Mouse (Mus musculus) kidney, embryonic 15.5 days (tissue): Measurements from ENCODE around the gene Dgke. TPM values are rescaled to one million over a fixed set of nuclear protein-coding genes. Genes with fewer than 3 reads are reported as not detected.
"Not testable (repeated sequence)": the region's sequence is repeated elsewhere in the genome, so short reads cannot be mapped to it uniquely, and the experiment has no call there.

Experiments used
- ATAC-seq: fragments of 200-750 bp; cut with Nextera tagmentation; replicated peaks from 2 replicates; pipeline ENCODE4 v1.8.0; 2017; ENCODE audit warnings: moderate TSS enrichment; ENCODE audit not compliant: low FRiP score
- H3K27ac ChIP-seq: fragments of 300-500 bp; sonication (generic); 2 replicates; pipeline ENCODE4 v1.5.1; 2015; ENCODE audit warnings: mild to moderate bottlenecking, inconsistent platforms
- H3K27me3 ChIP-seq: fragments of 300-500 bp; sonication (generic); 2 replicates; pipeline ENCODE4 v1.6.1; 2015; ENCODE audit warnings: inconsistent platforms
- H3K36me3 ChIP-seq: fragments of 300-500 bp; sonication (generic); 2 replicates; pipeline ENCODE4 v1.6.1; 2015; ENCODE audit warnings: inconsistent platforms
- H3K4me1 ChIP-seq: fragments of 300-500 bp; sonication (generic); 2 replicates; pipeline ENCODE4 v1.6.1; 2015; ENCODE audit warnings: inconsistent platforms
- H3K4me2 ChIP-seq: fragments of 300-500 bp; sonication (generic); 2 replicates; pipeline ENCODE4 v1.6.1; 2015; ENCODE audit warnings: moderate library complexity, mild to moderate bottlenecking, inconsistent platforms
- H3K4me3 ChIP-seq: fragments of 300-500 bp; sonication (generic); replicated peaks from 2 replicates; pipeline ENCODE4 v1.5.1; 2015; ENCODE audit warnings: mild to moderate bottlenecking, inconsistent platforms
- H3K9ac ChIP-seq: fragments of 300-500 bp; sonication (generic); 2 replicates; pipeline ENCODE4 v1.6.1; 2015; ENCODE audit warnings: mild to moderate bottlenecking, inconsistent platforms
- H3K9me3 ChIP-seq: fragments of 300-500 bp; sonication (generic); replicated peaks from 2 replicates; pipeline ENCODE4 v1.6.1; 2016; ENCODE audit warnings: inconsistent platforms
- WGBS: fragments of 180-500 bp; shearing (Covaris S2); methylation state at CpG from one replicate; pipeline ENCODE4 v1.1.7; 2015; ENCODE audit warnings: mixed read lengths; 5-methylcytosine and 5-hydroxymethylcytosine counted together
- polyA plus RNA-seq: library from polyadenylated mRNA; unstranded; fragments of >200 nt; fragmentation: Nextera tagmentation; extraction: Ambion mirVana; gene quantifications from 2 replicates; pipeline ENCODE4 v1.2.1, GENCODE M21; 2015

Dgke gene
- polyA plus RNA-seq, 1 experiment from 2014 or later = 4.6 TPM

GRCm38 (mm10) chr11:89090359-89090758, 23.7 kb upstream of the Dgke start:
- H3K4me3 ChIP-seq, H3K27ac ChIP-seq, H3K9ac ChIP-seq, H3K4me2 ChIP-seq, H3K4me1 ChIP-seq, H3K36me3 ChIP-seq, H3K27me3 ChIP-seq, H3K9me3 ChIP-seq, ATAC-seq: not testable (repeated sequence)
- 95% methylated on average over 6 of the region's 7 CpGs for WGBS

- H3K9me3 ChIP-seq = no peaks in the 10 kb centered on the region
- no peak overlapping the region for H3K27ac ChIP-seq
- no peaks in the 10 kb centered on the region for H3K36me3 ChIP-seq
- H3K9ac ChIP-seq = no peak overlapping the region
- H3K4me1 ChIP-seq = no peaks in the 10 kb centered on the region
- 88% methylated on average over 4 of the region's 4 CpGs for WGBS
- H3K4me2 ChIP-seq = no peak overlapping the region
- no peak for ATAC-seq
- H3K27me3 ChIP-seq = no peaks in the 10 kb centered on the region
- H3K4me3 ChIP-seq = no peak overlapping the region
These were observed 22.1 kb upstream of the Dgke start for GRCm38 (mm10) chr11:89088754-89089153.

DNA sequence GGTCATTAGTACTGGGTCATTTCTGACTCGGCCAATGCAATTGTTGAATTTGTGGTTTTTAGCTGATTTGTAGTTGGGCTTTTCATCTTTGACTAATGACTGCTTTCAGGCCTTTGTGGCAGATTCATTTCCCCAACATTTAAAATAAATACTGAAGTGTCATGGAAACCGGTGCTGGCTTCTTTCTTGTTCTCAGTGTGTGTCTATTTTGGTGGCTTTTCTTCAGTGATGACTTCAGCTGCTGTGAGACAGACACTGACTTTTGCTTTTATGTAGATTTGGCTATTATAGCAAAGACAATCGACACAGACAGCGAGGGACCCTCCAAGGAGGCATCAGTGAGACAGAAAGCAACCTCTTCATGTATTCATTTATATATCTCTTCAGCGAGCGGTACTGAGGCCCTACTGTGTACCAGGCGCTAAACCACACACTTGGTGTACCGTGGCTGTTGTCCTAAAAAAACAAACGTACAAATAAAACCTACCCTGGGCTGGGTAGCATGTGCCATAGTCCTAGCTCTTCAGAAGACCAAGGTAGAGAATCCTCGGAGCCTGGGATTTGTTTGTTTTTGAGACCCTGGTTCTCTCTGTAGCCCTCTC, 19.7 kb upstream of the Dgke start:
- 70% methylated on average over 10 of the region's 10 CpGs for WGBS
- Histone ChIP-seq H3K4me3 (no peak overlapping the region), H3K9me3 (no peaks in the 10 kb centered on the region), H3K9ac (no peak overlapping the region), H3K4me2 (no peak overlapping the region), H3K27me3 (no peaks in the 10 kb centered on the region), H3K36me3 (no peaks in the 10 kb centered on the region), H3K27ac (no peak overlapping the region), H3K4me1 (no peaks in the 10 kb centered on the region)
- no peak for ATAC-seq

DNA sequence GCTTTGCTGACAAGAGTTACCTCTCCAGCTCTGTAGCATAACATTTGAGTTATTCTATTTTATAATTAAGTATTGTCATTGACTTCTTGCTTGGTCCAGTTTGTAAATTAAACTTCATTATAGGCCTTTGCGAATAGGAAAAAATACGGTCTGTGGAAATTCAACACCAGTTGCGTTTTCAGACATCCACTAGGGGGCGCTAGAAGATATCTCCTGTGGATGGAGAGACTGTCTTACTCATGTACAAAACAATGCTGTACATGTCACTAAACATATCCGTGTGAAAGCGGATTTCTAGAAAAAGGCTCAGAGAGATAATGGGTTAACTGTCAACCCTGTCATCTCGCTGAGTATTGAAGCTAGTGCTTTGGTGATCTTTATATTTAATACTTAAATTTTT, 18.0 kb upstream of the Dgke start:
- no peak for ATAC-seq
- no peak overlapping the region for H3K9ac ChIP-seq

DNA sequence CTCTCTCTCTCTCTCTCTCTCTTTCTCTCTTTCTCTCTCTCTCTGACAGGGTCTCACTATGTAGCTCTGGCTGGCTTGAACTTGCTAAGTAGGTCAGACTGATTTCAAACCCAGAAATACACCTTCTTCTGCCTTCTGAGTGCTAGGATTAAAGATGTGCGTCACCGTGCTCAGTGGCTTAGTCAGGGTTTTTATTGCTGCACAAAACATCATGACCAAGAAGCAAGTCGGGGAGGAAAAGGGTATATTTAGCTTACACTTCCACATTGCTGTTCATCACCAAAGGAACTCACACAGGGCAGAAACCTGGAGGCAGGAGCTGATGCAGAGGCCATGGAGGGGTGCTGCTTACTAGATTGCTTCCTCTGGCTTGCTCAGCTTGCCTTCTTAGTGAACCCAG, 16.0 kb upstream of the Dgke start:
- ATAC-seq, H3K9ac ChIP-seq, H3K9me3 ChIP-seq, H3K27me3 ChIP-seq, H3K27ac ChIP-seq, H3K4me3 ChIP-seq, H3K36me3 ChIP-seq, H3K4me2 ChIP-seq, H3K4me1 ChIP-seq: not testable (repeated sequence)
- WGBS = 87% methylated on average over 3 of the region's 3 CpGs

More for the DNA sequence above, 18.0 kb upstream of the Dgke start:
- Histone ChIP-seq H3K27ac (no peak overlapping the region), H3K27me3 (no peaks in the 10 kb centered on the region), H3K36me3 (no peaks in the 10 kb centered on the region), H3K9me3 (no peaks in the 10 kb centered on the region), H3K4me1 (no peaks in the 10 kb centered on the region), H3K4me3 (no peak overlapping the region), H3K4me2 (no peak overlapping the region)
- 42% methylated on average over 7 of the region's 7 CpGs for WGBS

GRCm38 (mm10) chr11:89081906-89082305, 15.3 kb upstream of the Dgke start:
- not testable (repeated sequence) for H3K4me1 ChIP-seq, H3K4me2 ChIP-seq, H3K27ac ChIP-seq, H3K9ac ChIP-seq, H3K36me3 ChIP-seq, H3K9me3 ChIP-seq, H3K4me3 ChIP-seq, H3K27me3 ChIP-seq, ATAC-seq
- WGBS = 62% methylated on average over 5 of the region's 5 CpGs

- H3K9me3 ChIP-seq = no peaks in the 10 kb centered on the region
- H3K9ac ChIP-seq = no peak overlapping the region
- no peaks in the 10 kb centered on the region for H3K36me3 ChIP-seq
- 74% methylated on average over 16 of the region's 16 CpGs for WGBS
- H3K4me3 ChIP-seq = no peak overlapping the region
- no peak overlapping the region for H3K27ac ChIP-seq
- H3K4me1 ChIP-seq = 0 out of 2 replicates have a peak, but pooled peaks cover 6% of the 10 kb centered on the region
- ATAC-seq = no peak
- H3K4me2 ChIP-seq = no peak overlapping the region
- 0 out of 2 replicates have a peak, but pooled peaks cover 3% of the 10 kb centered on the region for H3K27me3 ChIP-seq
These were observed 12.5 kb upstream of the Dgke start for GRCm38 (mm10) chr11:89078996-89079680.

GRCm38 (mm10) chr11:89078305-89078704, 11.7 kb upstream of the Dgke start:
- 88% methylated on average over 3 of the region's 3 CpGs for WGBS
- Histone ChIP-seq H3K27me3 (0 out of 2 replicates have a peak, but pooled peaks cover 3% of the 10 kb centered on the region), H3K9ac (no peak overlapping the region), H3K4me2 (no peak overlapping the region), H3K4me1 (0 out of 2 replicates have a peak, but pooled peaks cover 6% of the 10 kb centered on the region), H3K27ac (no peak overlapping the region), H3K36me3 (no peaks in the 10 kb centered on the region), H3K9me3 (no peaks in the 10 kb centered on the region), H3K4me3 (no peak overlapping the region)
- ATAC-seq = no peak

DNA sequence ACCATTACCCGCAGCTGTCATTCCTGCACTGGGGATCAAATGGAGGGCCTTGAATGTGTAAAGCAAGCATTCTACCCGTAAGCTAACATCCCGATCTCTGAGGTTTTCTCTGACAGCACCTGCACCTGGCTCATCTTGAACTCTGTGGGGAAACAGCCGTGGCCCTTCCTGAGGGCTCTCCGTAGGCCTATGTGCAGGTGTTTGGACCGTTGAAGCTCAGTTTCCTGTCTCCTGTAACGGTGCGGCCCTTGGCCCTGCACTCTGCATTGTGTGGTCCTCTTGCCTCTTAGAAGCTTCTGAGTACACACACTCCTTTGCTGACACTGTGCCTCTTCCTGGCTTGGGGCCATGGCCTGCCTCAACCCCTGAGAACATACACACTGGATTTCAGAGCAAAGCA, 11.0 kb upstream of the Dgke start:
- H3K4me1 ChIP-seq = 0 out of 2 replicates have a peak, but pooled peaks cover 6% of the 10 kb centered on the region
- H3K27ac ChIP-seq = no peak overlapping the region
- H3K4me3 ChIP-seq = no peak overlapping the region
- no peaks in the 10 kb centered on the region for H3K9me3 ChIP-seq
- no peak overlapping the region for H3K9ac ChIP-seq
- WGBS = 80% methylated on average over 8 of the region's 8 CpGs
- H3K36me3 ChIP-seq = no peaks in the 10 kb centered on the region
- H3K4me2 ChIP-seq = no peak overlapping the region
- no peak for ATAC-seq
- H3K27me3 ChIP-seq = 0 out of 2 replicates have a peak, but pooled peaks cover 3% of the 10 kb centered on the region

GRCm38 (mm10) chr11:89076370-89076821, 9.7 kb upstream of the Dgke start:
- 0 out of 2 replicates have a peak, but pooled peaks cover 6% of the 10 kb centered on the region for H3K4me1 ChIP-seq
- 0 out of 2 replicates have a peak, but pooled peaks cover 3% of the 10 kb centered on the region for H3K27me3 ChIP-seq
- H3K9me3 ChIP-seq = no peaks in the 10 kb centered on the region
- no peak for ATAC-seq
- no peak overlapping the region for H3K4me3 ChIP-seq
- H3K4me2 ChIP-seq = no peak overlapping the region
- no peak overlapping the region for H3K27ac ChIP-seq
- WGBS = 53% methylated on average over 4 of the region's 4 CpGs
- no peaks in the 10 kb centered on the region for H3K36me3 ChIP-seq
- H3K9ac ChIP-seq = no peak overlapping the region

GRCm38 (mm10) chr11:89074783-89075413, 8.2 kb upstream of the Dgke start:
- Histone ChIP-seq H3K4me2 (no peak overlapping the region), H3K4me1 (0 out of 2 replicates have a peak, but pooled peaks cover 6% of the 10 kb centered on the region), H3K36me3 (no peaks in the 10 kb centered on the region), H3K27ac (no peak overlapping the region), H3K9me3 (no peaks in the 10 kb centered on the region), H3K9ac (no peak overlapping the region), H3K4me3 (no peak overlapping the region), H3K27me3 (0 out of 2 replicates have a peak, but pooled peaks cover 3% of the 10 kb centered on the region)
- no peak for ATAC-seq
- 62% methylated on average over 19 of the region's 19 CpGs for WGBS

DNA sequence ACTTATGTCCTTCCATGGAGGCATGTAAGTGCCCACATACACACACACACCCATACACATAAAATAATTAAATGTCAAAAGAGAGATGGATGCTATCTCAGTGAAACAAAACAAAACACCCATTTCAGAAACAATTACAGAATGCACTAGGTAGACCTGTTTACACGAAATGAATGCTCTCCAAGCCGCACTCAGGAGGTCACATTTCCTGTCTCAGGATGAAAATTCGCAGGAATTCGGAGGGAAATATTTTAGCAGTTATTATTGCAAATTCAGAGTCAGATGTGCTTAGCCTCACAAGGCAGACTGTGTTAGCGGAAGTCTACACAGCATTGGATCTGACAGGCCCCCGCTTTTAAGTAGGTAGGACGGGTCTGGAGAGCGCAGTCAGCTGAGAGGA, 6.9 kb upstream of the Dgke start, which contains the start of gene Gm525:
Gm525 (plus strand) TSS at position 301 of the 400 bp plus-strand sequence.
- Histone ChIP-seq H3K9me3 (no peaks in the 10 kb centered on the region), H3K4me3 (no peak within 1 kb of the TSS), H3K9ac (no peak within 1 kb of the TSS), H3K27me3 (0 out of 2 replicates have a peak, but pooled peaks cover 3% of the 10 kb centered on the region), H3K4me1 (0 out of 2 replicates have a peak, but pooled peaks cover 6% of the 10 kb centered on the region), H3K4me2 (no peak within 1 kb of the TSS), H3K36me3 (no peaks in the 10 kb centered on the region), H3K27ac (no peak within 1 kb of the TSS)
- 80% methylated on average over 8 of the region's 8 CpGs for WGBS
- ATAC-seq = no peak
